Comparison of ENCODE assay signal across 8 mouse cellular contexts in the genomic region with DNA sequence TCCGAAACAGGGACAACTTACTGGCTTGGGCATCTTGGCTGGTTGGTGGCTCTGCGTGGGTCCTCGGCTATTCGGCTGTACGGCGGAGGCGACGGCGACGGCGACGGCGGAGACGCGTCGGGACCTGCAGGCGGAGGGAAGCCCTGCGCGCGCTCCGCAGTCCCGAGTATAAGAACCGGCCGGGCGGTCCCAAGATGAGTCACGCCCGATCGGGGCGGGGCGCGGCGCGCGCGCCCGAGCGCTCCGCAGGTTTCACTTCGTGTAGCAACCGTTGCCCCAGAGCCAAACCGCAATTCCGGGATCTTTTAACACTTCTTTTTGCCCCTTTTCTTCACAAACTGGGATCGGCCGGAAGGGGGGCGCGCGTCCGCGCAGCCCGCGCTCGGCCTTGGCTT. TPM values are rescaled to one million over a fixed set of nuclear protein-coding genes. Genes with fewer than 3 reads are reported as not detected.
DNase-seq lines count a peak whose midpoint lies in the region; ATAC-seq and TF ChIP-seq lines count a peak whose summit lies in the region.

TSS of gene Ezr (minus strand) at position 174 of the 395 bp plus-strand sequence.

- POLR2A ChIA-PET in Patski (lab: Charles Lee), result interaction anchor here (1.3 to 2.0 kb wide), 4 partner anchors 11 to 45 kb away, joined by 5 to 9 read pairs (median 8); no protein-coding TSS in a partner anchor

- H3K4me1 ChIP-seq in hindbrain, embryonic 10.5 days (replicated peaks), result peaks cover 51% of the 10 kb centered on the region

- CTCF ChIA-PET in Patski (lab: Charles Lee), result interaction anchor here (1.0 kb wide), 1 partner anchor 16 kb away, joined by 3 read pairs; no protein-coding TSS in a partner anchor

- under 1% methylated on average over 52 of the region's 52 CpGs for WGBS in hindbrain, embryonic 10.5 days

- peak within 1 kb of the TSS; percentile 92 for H3K4me3 ChIP-seq in hindbrain, embryonic 10.5 days

- H3K27ac ChIP-seq in hindbrain, embryonic 10.5 days, result peak within 1 kb of the TSS; percentile 96

- peak; percentile 62 for ATAC-seq in Patski

- no peaks in the 10 kb centered on the region for H3K9me3 ChIP-seq in hindbrain, embryonic 10.5 days

- DNase-seq in Patski (ENCODE audit: low read depth, low spot score), result peak; percentile 46
- DNase-seq in cerebellum, adult 9-11 months, result peak; percentile 82
- peak; percentile 21 to 69 for DNase-seq in frontal cortex, adult 2 months (ENCODE audit: extremely low spot score in 1 of 2, low spot score in 1 of 2)
- peak; percentile 80 for DNase-seq in hindbrain, embryonic 10.5 days (ENCODE audit: low spot score)
- DNase-seq in layer of hippocampus, postnatal 14 days (ENCODE audit: low spot score in 2 of 2), result peak; percentile 58 to 79
- DNase-seq in lung, postnatal 14 days, result peak; percentile 92
- DNase-seq in retina, embryonic 14.5 days (ENCODE audit: low spot score), result peak; percentile 79
- DNase-seq in thymus, postnatal 4 days, result peak; percentile 95

- H3K27me3 ChIP-seq in Patski, result no peaks in the 10 kb centered on the region
- H3K27me3 ChIP-seq in hindbrain, embryonic 10.5 days (ENCODE audit: insufficient read depth, poor library complexity, severe bottlenecking), result peaks cover 46% of the 10 kb centered on the region

- no peaks in the 10 kb centered on the region for H3K36me3 ChIP-seq in hindbrain, embryonic 10.5 days

- no peak for TF ChIP-seq CTCF in Patski (IDR thresholded peaks at IDR 0.05)

- in situ Hi-C loops in Patski (cut with MboI; ENCODE audit: low pct_unique_long_range_greater_than_20kb), result no loop called here

RNA-seq across cellular contexts. Expression of gene Ezr, which starts in this region (rescaled TPM):
- polyA plus RNA-seq in Patski (2021), result 344 TPM
- polyA plus RNA-seq in frontal cortex, adult 2 months (2012; rRNA removed), result 49.8 and 53.9 TPM in 2 replicates
- polyA plus RNA-seq in hindbrain, embryonic 10.5 days (2016; fragmentation: Nextera tagmentation; extraction: Ambion mirVana), result 85.2 and 99.4 TPM in 2 replicates
- total RNA-seq in layer of hippocampus, postnatal 14 days (2021), result 10 to 100 TPM; 63.0 to 68.2 TPM

Comparison
In these comparisons a context has a peak if more than half of its experiments do, and no peak if none do; other contexts are left out.
1. Peak in every context shown above with its lines: DNase-seq, ATAC-seq, H3K4me3 ChIP-seq and H3K27ac ChIP-seq.
2. DNase-seq: peak in every context shown above with its lines; median percentile 95 in thymus, postnatal 4 days; 92 in lung, postnatal 14 days; 82 in cerebellum, adult 9-11 months; 80 in hindbrain, embryonic 10.5 days; 79 in retina, embryonic 14.5 days; 68 in layer of hippocampus, postnatal 14 days; 46 in Patski; 45 in frontal cortex, adult 2 months.